Mouse (Mus musculus) brain, adult 2 months (tissue): Measurements from ENCODE around the gene Usp26.

ENCODE experiments used
- DNase-seq: peaks from one replicate; pipeline ENCODE4 v3.0.0; 2011; ENCODE audit warnings: low read depth, low spot score

Usp26 gene

DNA sequence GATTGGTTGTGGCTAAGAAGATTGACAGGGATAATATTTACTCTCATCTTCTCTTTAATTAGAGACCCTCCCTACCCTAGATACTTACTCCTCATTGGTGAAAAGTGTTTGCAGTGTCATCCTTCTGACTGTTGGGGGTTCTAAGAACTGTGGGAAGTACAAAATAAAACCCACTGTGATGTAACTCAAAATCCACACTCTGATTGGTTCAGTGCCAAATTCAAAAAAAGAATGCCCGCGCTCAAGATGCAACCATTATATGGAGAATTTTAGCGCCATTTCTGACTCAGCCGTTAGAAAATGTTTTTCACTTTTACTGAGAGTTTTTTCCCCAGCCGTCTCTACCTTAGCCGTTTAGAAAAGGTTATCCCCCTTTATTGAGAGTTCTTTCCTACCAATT, at the start of gene Usp26:
TSS of gene Usp26 (minus strand) at position 101 of the 400 bp plus-strand sequence.
- DNase-seq = no peak

DNA sequence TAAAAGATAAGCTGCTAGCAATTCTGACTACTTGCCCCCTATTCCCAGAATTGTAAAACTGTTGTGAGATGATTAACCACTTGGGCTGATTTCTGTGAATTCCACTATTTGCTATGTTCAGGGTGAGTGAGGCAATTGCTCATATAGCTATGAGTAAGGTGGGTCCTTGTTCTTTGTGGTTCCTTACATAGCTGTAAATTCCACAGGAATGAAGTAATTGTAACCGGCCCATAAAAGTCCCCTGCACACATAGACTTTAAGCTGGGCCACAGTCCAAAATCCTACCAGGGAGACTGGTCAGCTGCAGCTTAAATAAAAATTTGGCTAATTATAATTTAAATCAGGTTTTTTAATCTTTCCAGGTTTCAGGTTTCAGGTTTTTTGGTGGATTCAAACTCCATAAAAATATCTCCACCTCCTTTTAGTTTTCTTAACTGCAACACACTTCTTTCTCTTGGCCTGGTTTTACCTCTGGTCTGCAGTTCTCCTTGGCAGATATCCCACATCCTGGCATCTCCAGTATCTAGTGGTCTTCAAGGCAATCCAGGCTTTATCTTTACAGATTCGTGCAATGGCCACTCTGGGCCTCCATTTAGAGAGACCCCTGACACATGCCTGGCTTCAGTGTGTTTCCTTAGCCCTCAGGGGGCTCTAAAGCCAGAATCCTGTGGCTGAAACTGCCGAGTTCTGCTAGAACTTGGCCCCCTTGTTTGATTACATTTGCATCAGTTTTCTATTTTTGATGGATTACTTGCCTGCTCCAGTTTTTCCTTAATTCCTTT, 13.6 kb upstream of the Usp26 start:
- DNase-seq = no peak

DNA sequence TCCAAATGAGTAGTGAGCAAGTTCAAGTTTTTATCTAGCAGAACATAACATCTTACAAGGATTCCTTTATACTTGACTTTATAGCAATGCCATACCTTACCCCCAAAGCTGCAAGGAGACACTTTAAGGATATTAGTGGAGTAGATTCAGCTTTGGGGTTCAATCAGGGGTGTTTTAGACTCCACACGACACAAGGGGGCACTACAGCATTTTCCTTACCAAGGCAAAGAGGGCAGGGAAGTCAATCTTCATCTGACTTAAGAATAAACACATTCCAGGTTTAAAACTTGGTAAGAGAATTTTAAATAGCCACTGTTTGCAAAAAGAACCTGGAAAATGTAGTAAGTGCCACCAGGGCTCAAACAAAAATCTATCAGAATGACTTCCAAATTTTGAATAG, 33.6 kb downstream of the Usp26 start:
- peak; percentile 22 for DNase-seq

DNA sequence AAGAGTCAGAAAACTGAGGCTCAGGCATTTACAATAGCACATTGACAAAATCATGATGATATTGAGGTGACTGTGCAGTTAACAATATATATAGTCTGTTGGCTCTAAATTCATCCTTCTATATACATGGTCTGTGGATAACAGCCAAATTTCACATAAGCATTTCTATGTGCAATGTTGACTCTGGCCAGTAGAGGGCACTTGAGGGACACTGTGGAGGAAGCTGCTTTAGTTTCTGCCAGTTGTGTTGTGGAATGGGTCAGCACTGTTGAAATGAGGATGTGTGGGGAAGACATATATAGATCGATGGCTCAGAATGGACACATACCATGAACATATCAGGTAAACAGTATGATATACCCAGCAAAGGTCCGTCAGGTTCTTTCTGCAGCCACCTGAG, 64.6 kb downstream of the Usp26 start:
- peak; percentile 69 for DNase-seq

DNA sequence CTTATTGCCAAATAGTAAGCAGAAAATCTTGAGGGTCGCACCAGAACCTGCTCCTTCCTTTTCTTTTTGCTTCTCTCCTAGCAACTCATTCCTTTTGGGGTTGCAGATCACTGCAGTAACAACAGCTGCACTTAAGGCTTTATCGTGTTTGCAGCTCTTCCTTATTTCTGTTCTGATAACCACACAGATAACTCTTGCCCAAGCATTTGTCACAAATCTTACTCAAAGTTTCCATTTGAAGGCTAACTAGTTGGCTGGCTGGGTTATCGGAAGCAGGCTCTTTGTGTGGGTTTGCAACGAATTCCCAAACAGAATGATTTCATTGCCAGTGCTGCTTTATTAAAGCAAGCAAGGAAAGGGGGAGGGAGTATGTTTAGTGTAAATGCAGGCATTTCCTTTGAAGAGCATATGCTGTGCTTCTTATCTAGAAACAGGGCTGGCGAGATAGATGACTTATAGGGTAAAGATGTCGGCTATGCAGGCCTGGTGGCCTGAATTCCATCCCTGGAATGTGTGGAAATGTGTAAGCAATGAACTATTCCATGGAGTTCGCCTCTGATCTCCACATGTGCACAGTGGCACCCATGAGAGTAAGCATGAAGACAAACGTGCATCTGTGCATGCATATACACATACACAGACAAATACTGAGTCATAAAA, 86.8 kb downstream of the Usp26 start:
- DNase-seq = no peak

DNA sequence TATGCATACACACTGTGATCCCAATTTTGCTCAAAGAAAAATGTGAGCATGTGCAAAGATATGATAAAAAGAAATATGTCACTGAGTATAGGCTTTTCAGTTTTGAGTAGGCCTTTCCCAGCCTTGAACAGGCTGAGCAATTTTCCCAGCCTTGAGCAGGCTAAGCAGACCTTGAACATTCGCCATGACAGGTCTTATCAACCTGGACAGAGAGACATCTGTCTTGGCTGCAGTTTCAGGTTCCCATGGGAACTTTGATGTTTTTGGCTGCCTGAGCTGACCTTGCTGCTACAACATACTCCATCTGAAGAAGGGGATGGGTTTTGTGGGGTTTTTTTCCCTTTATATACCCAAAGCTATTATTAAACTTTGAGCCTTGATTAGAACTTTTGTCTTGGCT, 88.0 kb downstream of the Usp26 start:
- DNase-seq = no peak
